Mouse (Mus musculus) cortical plate, adult 2 months (tissue): ENCODE results near the gene Gnb4. TPM values are rescaled to one million over a fixed set of nuclear protein-coding genes. Genes with fewer than 3 reads are reported as not detected.
A peak's percentile ranks its signal among the peaks of the same experiment; 100 is the strongest.

Experiments
- H3K27ac ChIP-seq: fragments of 200-500 bp; 2 replicates; pipeline ENCODE4 v1.5.1; 2012; ENCODE audit warnings: low read length, control low read depth, inconsistent platforms; ENCODE audit not compliant: insufficient read depth
- H3K4me1 ChIP-seq: fragments of 200-500 bp; 2 replicates; pipeline ENCODE4 v1.6.1; 2011; ENCODE audit warnings: low read length; ENCODE audit not compliant: control insufficient read depth, insufficient read depth
- H3K4me3 ChIP-seq: fragments of 200-500 bp; 2 replicates; pipeline ENCODE4 v1.5.1; 2011; ENCODE audit warnings: mild to moderate bottlenecking, low read length, control low read depth; ENCODE audit not compliant: insufficient read depth
- CTCF ChIP-seq: fragments of 200-500 bp; IDR thresholded peaks from 2 replicates; pipeline ENCODE4 v1.5.1; 2011; ENCODE audit warnings: mild to moderate bottlenecking, control low read depth, low read length; ENCODE audit not compliant: insufficient read depth; ENCODE audit errors: extremely low read depth
- POLR2A ChIP-seq: fragments of 200-500 bp; IDR thresholded peaks from 2 replicates; pipeline ENCODE4 v1.6.1; 2011; ENCODE audit warnings: mild to moderate bottlenecking, low read length, control low read depth; ENCODE audit not compliant: insufficient read depth; ENCODE audit errors: extremely low read depth
- polyA plus RNA-seq: library from polyadenylated mRNA; depleted of rRNA; stranded (reverse); fragments of >200 nt; gene quantifications from 2 replicates; pipeline ENCODE4 v1.2.3, GENCODE M21; 2012

The Gnb4 gene
- polyA plus RNA-seq, 1 experiment, result 46.6 TPM

DNA sequence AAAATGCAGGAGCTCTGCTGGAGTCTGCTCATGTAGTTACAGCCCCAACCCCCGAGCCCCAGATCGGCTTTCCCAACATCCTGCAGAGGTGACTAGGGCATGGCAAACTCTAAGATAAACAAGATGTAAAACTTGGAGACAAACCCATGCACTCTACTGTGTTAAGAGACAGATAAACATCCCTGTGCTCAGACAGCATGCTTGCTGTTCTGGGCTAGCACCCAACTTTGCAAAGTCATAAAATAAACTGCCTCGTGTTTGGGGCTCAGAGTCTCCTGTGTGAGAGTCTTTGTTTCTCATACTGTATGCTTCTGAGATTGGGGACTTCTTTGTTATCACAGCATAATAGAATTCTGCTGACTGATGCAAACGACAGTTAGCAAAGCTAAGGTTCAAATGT, 36.4 kb upstream of the Gnb4 start:
- Histone ChIP-seq H3K4me3 (no peak overlapping the region), H3K27ac (no peak overlapping the region), H3K4me1 (no peaks in the 10 kb centered on the region)
- TF ChIP-seq CTCF (no peak), POLR2A (no peak)

- H3K27ac ChIP-seq, result no peak overlapping the region
- no peak for TF ChIP-seq CTCF
- no peak for TF ChIP-seq POLR2A
- no peaks in the 10 kb centered on the region; the same call in 1 of the 2 replicates for H3K4me1 ChIP-seq
- H3K4me3 ChIP-seq, result no peak overlapping the region
Measured at GRCm38 (mm10) chr3:32649284-32649683, 32.9 kb upstream of the Gnb4 start.

DNA sequence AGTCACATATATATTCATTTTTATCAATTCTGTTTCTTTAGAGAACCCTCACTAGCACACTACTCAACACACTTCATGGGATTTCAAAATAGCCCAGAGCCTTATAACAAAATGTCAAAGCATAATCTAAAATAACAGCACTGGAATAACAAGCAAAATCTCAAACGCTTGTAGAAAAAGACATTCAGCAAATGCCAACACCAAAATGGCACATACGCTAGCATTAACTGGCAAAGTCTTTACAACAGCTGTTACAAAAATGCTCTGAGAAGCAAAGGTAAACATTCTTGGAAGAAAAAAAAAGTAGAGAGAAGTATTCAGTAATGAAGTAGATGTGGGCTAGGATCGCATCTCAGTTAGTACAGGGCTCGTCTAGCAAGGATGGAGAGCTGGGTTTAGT, 30.5 kb upstream of the Gnb4 start:
- no peak overlapping the region for H3K27ac ChIP-seq
- no peak overlapping the region for H3K4me3 ChIP-seq
- peaks cover 1% of the 10 kb centered on the region; the same call in 1 of the 2 replicates for H3K4me1 ChIP-seq
- TF ChIP-seq POLR2A (no peak), CTCF (no peak)

GRCm38 (mm10) chr3:32644751-32645150, 28.4 kb upstream of the Gnb4 start:
- H3K4me3 ChIP-seq, result no peak overlapping the region
- peaks cover 3% of the 10 kb centered on the region for H3K4me1 ChIP-seq
- H3K27ac ChIP-seq, result no peak overlapping the region
- TF ChIP-seq CTCF, result no peak
- TF ChIP-seq POLR2A, result no peak

DNA sequence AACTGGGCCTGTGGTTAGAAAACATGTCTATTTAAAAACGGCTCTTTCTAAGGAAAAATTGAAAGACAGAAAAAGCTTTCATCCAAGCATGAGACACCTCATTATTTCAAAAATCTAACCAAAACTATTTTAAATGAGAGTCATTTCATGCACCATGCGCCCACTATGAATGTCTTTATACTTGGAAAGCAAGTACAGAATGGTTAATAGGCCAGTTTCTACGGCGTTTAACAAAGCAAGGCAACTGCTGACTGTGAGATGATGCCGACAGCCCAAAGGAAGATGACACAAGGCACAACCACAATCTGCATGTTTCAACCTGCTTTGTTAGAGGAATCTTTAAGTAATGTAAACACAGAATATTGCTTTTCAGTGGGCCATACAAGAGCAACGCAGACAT, 25.7 kb upstream of the Gnb4 start:
- Histone ChIP-seq H3K4me1 (peaks cover 3% of the 10 kb centered on the region), H3K27ac (peak overlapping the region; percentile 45; the same call in 1 of the 2 replicates), H3K4me3 (no peak overlapping the region)
- no peak for TF ChIP-seq POLR2A
- TF ChIP-seq CTCF, result no peak

DNA sequence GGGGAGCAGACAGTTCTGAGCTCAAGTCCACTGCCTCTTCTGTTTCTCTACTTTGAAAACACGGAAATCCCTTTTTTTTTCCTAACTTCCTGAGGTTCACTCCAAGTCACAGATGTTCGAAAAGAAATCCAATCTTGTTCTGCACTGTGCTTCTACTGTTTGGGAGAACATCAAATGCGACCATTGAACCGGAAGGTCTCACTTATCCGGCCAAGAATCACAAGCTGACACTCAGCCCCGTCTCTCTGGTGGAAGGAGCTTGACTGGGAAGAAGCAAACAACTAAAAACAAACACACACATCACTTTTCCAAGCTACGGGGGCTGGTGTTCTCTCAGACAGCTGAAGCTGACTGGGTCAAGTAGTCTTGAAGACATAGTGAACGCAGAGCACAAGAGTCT, 21.9 kb upstream of the Gnb4 start:
- no peak overlapping the region for H3K4me3 ChIP-seq
- H3K27ac ChIP-seq, result no peak overlapping the region

GRCm38 (mm10) chr3:32632760-32633264, 16.4 kb upstream of the Gnb4 start:
- Histone ChIP-seq H3K4me3 (no peak overlapping the region), H3K27ac (no peak overlapping the region), H3K4me1 (no peaks in the 10 kb centered on the region)
- TF ChIP-seq CTCF (no peak), POLR2A (no peak)

More for the DNA sequence above, 21.9 kb upstream of the Gnb4 start:
- H3K4me1 ChIP-seq, result peaks cover 3% of the 10 kb centered on the region; the same call in 1 of the 2 replicates
- TF ChIP-seq CTCF (no peak), POLR2A (no peak)

GRCm38 (mm10) chr3:32630210-32630609, 13.8 kb upstream of the Gnb4 start:
- no peak for TF ChIP-seq CTCF
- TF ChIP-seq POLR2A, result no peak
- no peaks in the 10 kb centered on the region for H3K4me1 ChIP-seq
- H3K4me3 ChIP-seq, result no peak overlapping the region
- no peak overlapping the region for H3K27ac ChIP-seq

- Histone ChIP-seq H3K27ac (no peak overlapping the region), H3K4me3 (no peak overlapping the region), H3K4me1 (no peaks in the 10 kb centered on the region)
- TF ChIP-seq POLR2A (no peak), CTCF (no peak)
Measured at GRCm38 (mm10) chr3:32628141-32628540, 11.8 kb upstream of the Gnb4 start.

DNA sequence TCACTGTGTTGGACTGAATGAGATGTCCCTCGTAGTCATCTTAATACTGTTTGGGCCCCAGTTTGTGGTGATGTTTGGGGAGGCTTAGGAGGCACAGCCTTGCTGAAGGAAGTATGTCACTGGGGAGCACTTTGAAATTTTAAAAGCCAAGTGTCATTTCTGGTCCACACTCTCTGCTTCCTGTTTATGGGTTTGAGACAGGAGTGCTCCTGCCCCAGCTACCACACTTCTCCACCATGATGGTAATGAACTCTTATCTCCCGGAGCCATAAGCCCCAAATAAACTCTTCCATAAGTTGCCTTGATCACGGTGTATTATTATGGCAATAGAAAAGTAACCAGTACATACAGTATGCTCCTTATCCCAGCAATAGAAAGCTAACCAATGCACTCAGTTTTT, 5.7 kb upstream of the Gnb4 start:
- Histone ChIP-seq H3K4me3 (no peak overlapping the region), H3K4me1 (no peaks in the 10 kb centered on the region), H3K27ac (no peak overlapping the region)
- no peak for TF ChIP-seq POLR2A
- no peak for TF ChIP-seq CTCF

DNA sequence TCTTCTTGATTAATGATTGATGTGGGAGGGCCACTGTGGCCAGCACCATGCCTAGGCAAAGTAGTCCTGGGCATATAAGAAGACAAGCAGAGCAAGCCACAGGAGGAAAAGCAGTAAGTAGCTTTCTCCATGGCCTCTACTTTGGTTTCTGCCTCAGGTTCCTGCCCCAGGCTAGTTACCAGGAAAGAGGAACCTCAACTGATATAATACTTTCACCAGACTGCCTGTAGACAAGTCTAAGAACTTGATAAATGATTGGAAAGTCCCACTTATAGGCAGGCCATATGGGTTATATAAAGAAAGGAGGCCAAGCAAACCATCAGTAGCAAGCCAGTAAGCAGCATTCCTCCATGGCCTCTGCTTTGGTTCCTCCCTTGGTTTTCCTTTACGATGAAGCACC, 5.3 kb upstream of the Gnb4 start:
- H3K4me1 ChIP-seq, result no peaks in the 10 kb centered on the region
- no peak overlapping the region for H3K4me3 ChIP-seq
- H3K27ac ChIP-seq, result no peak overlapping the region
- TF ChIP-seq POLR2A (no peak), CTCF (no peak)
